Mouse (Mus musculus) embryonic facial prominence, embryonic 11.5 days (tissue): Measurements from ENCODE around the gene Gm5800. TPM values are rescaled to one million over a fixed set of nuclear protein-coding genes. Genes with fewer than 3 reads are reported as not detected.
"Not testable (repeated sequence)": the region's sequence is repeated elsewhere in the genome, so short reads cannot be mapped to it uniquely, and the experiment has no call there.

ENCODE experiments used
- ATAC-seq: fragments of 200-750 bp; cut with Nextera tagmentation; replicated peaks from 2 replicates; pipeline ENCODE4 v1.8.0; 2017; ENCODE audit warnings: low read depth; ENCODE audit not compliant: insufficient number of reproducible peaks, low FRiP score, low TSS enrichment
- DNase-seq: peaks from one replicate; pipeline ENCODE4 v3.0.0-alpha.2; 2015; ENCODE audit warnings: low spot score
- H3K27ac ChIP-seq: fragments of 300-500 bp; sonication (generic); replicated peaks from 2 replicates; pipeline ENCODE4 v1.5.1; 2014; ENCODE audit warnings: mild to moderate bottlenecking, low read depth, low read length, control low read depth
- H3K27me3 ChIP-seq: fragments of 300-500 bp; sonication (generic); 2 replicates; pipeline ENCODE4 v1.6.1; 2014; ENCODE audit warnings: mild to moderate bottlenecking, low read length, moderate library complexity, mixed read lengths; ENCODE audit not compliant: control insufficient read depth, insufficient read depth
- H3K36me3 ChIP-seq: fragments of 300-500 bp; sonication (generic); replicated peaks from 2 replicates; pipeline ENCODE4 v1.6.1; 2014; ENCODE audit warnings: low read depth, mild to moderate bottlenecking, low read length, moderate library complexity, mixed read lengths; ENCODE audit not compliant: control insufficient read depth, insufficient read depth
- H3K4me1 ChIP-seq: fragments of 300-500 bp; sonication (generic); 2 replicates; pipeline ENCODE4 v1.6.1; 2014; ENCODE audit warnings: low read length, mixed read lengths; ENCODE audit not compliant: control insufficient read depth, insufficient read depth
- H3K4me2 ChIP-seq: fragments of 300-500 bp; sonication (generic); 2 replicates; pipeline ENCODE4 v1.6.1; 2014; ENCODE audit warnings: low read depth, mild to moderate bottlenecking, control low read depth, low read length, moderate library complexity
- H3K4me3 ChIP-seq: fragments of 300-500 bp; sonication (generic); 2 replicates; pipeline ENCODE4 v1.5.1; 2014; ENCODE audit warnings: low read depth, low read length, control low read depth
- H3K9ac ChIP-seq: fragments of 300-500 bp; sonication (generic); replicated peaks from 2 replicates; pipeline ENCODE4 v1.6.1; 2014; ENCODE audit warnings: mild to moderate bottlenecking, control low read depth, low read length
- H3K9me3 ChIP-seq: fragments of 300-500 bp; sonication (generic); replicated peaks from 2 replicates; pipeline ENCODE4 v1.6.1; 2016; ENCODE audit warnings: mild to moderate bottlenecking, low read length, inconsistent platforms, mixed read lengths; ENCODE audit not compliant: control insufficient read depth
- WGBS: fragments of 180-500 bp; shearing (Covaris S2); extraction: QIAGEN DNeasy Blood & Tissue Kit; methylation state at CpG from one replicate; pipeline ENCODE4 v1.1.7; 2014; 5-methylcytosine and 5-hydroxymethylcytosine counted together
- polyA plus RNA-seq: library from polyadenylated mRNA; unstranded; fragments of >200 nt; fragmentation: Nextera tagmentation; extraction: Ambion mirVana; gene quantifications from 2 replicates; pipeline ENCODE4 v1.2.1, GENCODE M21; 2014

Gm5800 gene
- not detected in 2 replicates for polyA plus RNA-seq

GRCm38 (mm10) chr14:51717083-51717482, at the start of gene Gm5800:
Gm5800 (minus strand) TSS chr14:51717183.
- ATAC-seq (no peak), DNase-seq (no peak)
- H3K4me1 ChIP-seq: no peaks in the 10 kb centered on the region
- no peak within 1 kb of the TSS for H3K9ac ChIP-seq
- no peaks in the 10 kb centered on the region for H3K36me3 ChIP-seq
- no peaks in the 10 kb centered on the region for H3K9me3 ChIP-seq
- 58% methylated on average over 1 of the region's 1 CpGs for WGBS
- H3K4me2 ChIP-seq: no peak within 1 kb of the TSS
- no peak within 1 kb of the TSS for H3K4me3 ChIP-seq
- H3K27me3 ChIP-seq: no peaks in the 10 kb centered on the region
- no peak within 1 kb of the TSS for H3K27ac ChIP-seq

DNA sequence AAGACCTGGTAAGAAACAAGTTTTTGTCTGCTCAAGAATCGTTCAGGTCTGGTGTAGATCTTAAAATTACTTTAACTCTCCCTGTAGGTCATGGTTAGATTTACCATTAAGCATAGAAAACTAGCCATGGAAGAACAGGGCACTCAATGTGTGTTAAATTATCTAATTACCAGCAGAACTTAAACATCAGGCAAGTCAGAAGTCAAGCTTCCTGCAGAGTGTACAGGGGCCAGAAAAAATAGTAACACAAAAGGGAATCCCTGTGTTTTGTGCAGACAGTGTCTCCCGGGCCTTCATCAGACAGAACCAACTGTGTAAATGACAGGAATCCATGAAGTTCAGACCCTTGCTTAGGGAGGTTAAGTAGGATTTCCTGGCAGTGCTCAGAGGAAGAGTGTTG, 39.0 kb upstream of the Gm5800 start:
- Histone ChIP-seq H3K4me2 (no peak overlapping the region), H3K36me3 (no peaks in the 10 kb centered on the region), H3K27me3 (no peaks in the 10 kb centered on the region), H3K4me3 (no peak overlapping the region), H3K9ac (no peak overlapping the region), H3K9me3 (no peaks in the 10 kb centered on the region), H3K4me1 (no peaks in the 10 kb centered on the region), H3K27ac (no peak overlapping the region)
- WGBS: 22% methylated on average over 2 of the region's 2 CpGs
- DNase-seq (peak; percentile 59), ATAC-seq (peak; percentile 56; the same call in 1 of the 2 replicates)

GRCm38 (mm10) chr14:51740347-51741170, 23.6 kb upstream of the Gm5800 start:
- Histone ChIP-seq H3K4me3 (peak overlapping the region; percentile 40), H3K36me3 (no peaks in the 10 kb centered on the region), H3K27me3 (peaks cover 32% of the 10 kb centered on the region), H3K9ac (peak overlapping the region; percentile 39), H3K27ac (no peak overlapping the region), H3K4me2 (peak overlapping the region; percentile 78), H3K9me3 (no peaks in the 10 kb centered on the region), H3K4me1 (no peaks in the 10 kb centered on the region)
- peak; percentile 48 for DNase-seq
- peak; percentile 78 for ATAC-seq
- 1% methylated on average over 42 of the region's 42 CpGs for WGBS

DNA sequence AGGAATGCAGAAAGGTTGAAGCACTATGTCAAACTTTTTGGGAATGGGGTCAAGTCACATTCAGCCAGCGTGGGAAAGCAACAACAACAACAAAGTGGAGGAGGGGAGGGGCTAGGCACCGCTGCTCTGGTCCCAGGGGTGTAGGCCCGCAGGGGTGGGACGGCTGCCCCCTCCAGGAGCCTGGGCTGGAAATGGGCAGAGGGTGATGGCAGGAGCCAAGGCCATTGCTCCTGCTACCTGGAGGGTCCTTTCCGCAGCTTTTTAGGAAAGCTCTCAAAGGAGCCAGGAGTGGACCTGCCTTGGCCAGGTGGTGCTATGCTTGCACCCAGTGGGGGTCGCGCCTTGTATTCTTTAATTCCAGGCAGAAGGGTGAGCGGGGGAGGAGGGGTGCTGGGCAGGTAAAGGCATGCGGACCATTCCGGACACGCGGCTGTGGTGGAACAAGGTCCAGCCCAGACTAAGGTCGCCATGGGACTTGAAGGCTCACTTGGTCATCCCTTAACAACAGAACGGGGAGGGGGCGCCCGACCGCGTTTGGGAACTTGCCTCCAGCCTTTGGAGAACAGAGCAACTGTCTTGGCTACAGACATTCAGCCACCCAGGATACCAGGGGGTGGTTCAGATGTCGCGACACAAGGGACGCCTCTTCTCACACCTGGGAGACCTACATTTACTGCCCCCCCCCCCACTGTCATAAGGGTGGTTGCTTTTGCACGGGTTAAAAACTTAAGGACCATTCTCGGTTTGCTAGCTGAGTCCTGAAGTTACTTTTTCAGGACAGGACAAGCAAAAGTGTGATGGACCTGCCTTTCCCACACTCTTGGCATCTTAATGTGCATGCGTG, 22.4 kb upstream of the Gm5800 start:
- peaks cover 32% of the 10 kb centered on the region for H3K27me3 ChIP-seq
- 1% methylated on average over 23 of the region's 24 CpGs for WGBS
- H3K4me3 ChIP-seq: no peak overlapping the region

GRCm38 (mm10) chr14:51738411-51739149, 21.6 kb upstream of the Gm5800 start:
- DNase-seq (peak; percentile 17), ATAC-seq (no peak)
- peaks cover 32% of the 10 kb centered on the region for H3K27me3 ChIP-seq
- no peaks in the 10 kb centered on the region for H3K9me3 ChIP-seq
- H3K27ac ChIP-seq: no peak overlapping the region
- WGBS: 1% methylated on average over 29 of the region's 29 CpGs
- H3K4me2 ChIP-seq: peak overlapping the region; percentile 23
- H3K36me3 ChIP-seq: no peaks in the 10 kb centered on the region
- H3K4me1 ChIP-seq: no peaks in the 10 kb centered on the region
- H3K4me3 ChIP-seq: no peak overlapping the region
- no peak overlapping the region for H3K9ac ChIP-seq

More for the DNA sequence above, 22.4 kb upstream of the Gm5800 start:
- Histone ChIP-seq H3K36me3 (no peaks in the 10 kb centered on the region), H3K4me2 (peak overlapping the region; percentile 23), H3K4me1 (no peaks in the 10 kb centered on the region), H3K9ac (no peak overlapping the region), H3K27ac (no peak overlapping the region), H3K9me3 (no peaks in the 10 kb centered on the region)
- DNase-seq (no peak), ATAC-seq (no peak)

- H3K4me2 ChIP-seq: no peak overlapping the region
- no peak overlapping the region for H3K9ac ChIP-seq
- H3K27ac ChIP-seq: no peak overlapping the region
- H3K9me3 ChIP-seq: no peaks in the 10 kb centered on the region
- DNase-seq (no peak), ATAC-seq (no peak)
- 8% methylated on average over 12 of the region's 12 CpGs for WGBS
- H3K4me3 ChIP-seq: no peak overlapping the region
- peaks cover 32% of the 10 kb centered on the region for H3K27me3 ChIP-seq
- H3K4me1 ChIP-seq: no peaks in the 10 kb centered on the region
- no peaks in the 10 kb centered on the region for H3K36me3 ChIP-seq
Measured at GRCm38 (mm10) chr14:51737967-51738366, 21.0 kb upstream of the Gm5800 start.

DNA sequence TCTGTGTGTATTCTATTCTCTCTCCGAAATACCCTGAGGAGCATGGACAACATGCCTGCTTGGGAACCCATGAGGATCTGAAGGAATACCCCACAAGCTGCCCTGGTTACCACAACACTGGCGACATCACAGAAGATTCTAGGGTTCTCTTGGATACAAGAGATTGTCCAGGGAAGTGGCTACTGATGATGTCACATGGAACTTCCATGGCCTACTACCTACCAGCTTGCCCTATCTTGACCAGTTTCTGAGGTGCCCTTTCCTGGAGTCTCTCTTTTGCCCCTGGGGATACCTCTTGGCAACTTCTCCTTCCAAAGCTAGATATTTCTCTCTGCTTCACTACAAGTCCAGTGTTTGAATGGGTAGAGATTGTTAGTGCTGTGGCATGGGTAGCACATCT, 21.6 kb downstream of the Gm5800 start, which contains the start of gene Gm17079:
Gene Gm17079 (minus strand): TSS at position 101 of the 400 bp plus-strand sequence.
- H3K9me3 ChIP-seq, H3K4me2 ChIP-seq, H3K9ac ChIP-seq, ATAC-seq, H3K27ac ChIP-seq, H3K36me3 ChIP-seq, H3K4me1 ChIP-seq, H3K27me3 ChIP-seq, H3K4me3 ChIP-seq, DNase-seq: not testable (repeated sequence)
- WGBS: 78% methylated on average over 1 of the region's 2 CpGs
